ENCODE assay signal across 17 mouse cellular contexts in the genomic region with DNA sequence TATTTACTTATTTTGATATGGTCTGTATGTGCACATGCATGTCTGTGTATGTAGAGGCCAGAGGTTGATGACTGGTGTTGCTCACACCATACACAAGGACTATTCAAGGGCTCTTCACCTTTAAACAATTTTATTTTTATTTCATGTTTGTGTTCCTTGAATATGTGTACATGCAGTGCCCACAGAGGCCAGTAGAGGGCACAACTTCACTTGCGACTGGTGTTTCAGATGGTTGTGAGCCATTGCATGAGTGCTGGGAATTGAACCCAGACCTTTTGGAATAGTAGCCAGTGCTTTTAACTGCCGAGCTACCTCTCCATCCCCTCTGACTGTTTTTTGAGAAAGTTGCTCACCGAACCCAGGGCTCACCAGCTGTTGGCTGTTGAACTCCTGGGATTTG. TPM values are rescaled to one million over a fixed set of nuclear protein-coding genes. Genes with fewer than 3 reads are reported as not detected.
DNase-seq lines count a peak whose midpoint lies in the region; ATAC-seq and TF ChIP-seq lines count a peak whose summit lies in the region.
"Had no signal": no experiment of that assay in that cellular context is flagged by ENCODE, and none has a peak within 500 bp of the region (broad histone marks: within the 10 kb centered on the region; RNA-seq: fewer than 3 reads in every experiment).

No protein-coding gene starts in this region.

- no peak for TF ChIP-seq POLR2A in bone marrow macrophage, adult 2 months (IDR thresholded peaks at IDR 0.05; ENCODE audit: borderline replicate concordance, low read depth, low read length)

- peak; percentile 44 for TF ChIP-seq CTCF in gastrocnemius, adult 2 months (IDR thresholded peaks at IDR 0.05)
- TF ChIP-seq CTCF in midbrain, postnatal 0 days (IDR thresholded peaks at IDR 0.05) = peak; percentile 49
- peak; percentile 38; the same call in 1 of the 2 replicates for TF ChIP-seq CTCF in bone marrow macrophage, adult 2 months (IDR thresholded peaks at IDR 0.05; ENCODE audit: low read depth, low read length)

- peak overlapping the region; percentile 24; the same call in 1 of the 2 replicates for H3K27ac ChIP-seq in gastrocnemius, adult 2 months
- no peak overlapping the region for H3K27ac ChIP-seq in midbrain, postnatal 0 days (ENCODE audit: low read depth, low read length)
- H3K27ac ChIP-seq in midbrain, embryonic 10.5 days (replicated peaks) = no peak overlapping the region
- H3K27ac ChIP-seq in bone marrow macrophage, adult 2 months (ENCODE audit: insufficient read depth, low read depth, low read length) = no peak overlapping the region
- H3K27ac ChIP-seq: embryonic facial prominence, embryonic 13.5 days; forebrain, embryonic 15.5 days; intestine, embryonic 15.5 days had no signal

- no peak for DNase-seq in gastrocnemius, adult 2 months
- no peak for DNase-seq in gastrocnemius, postnatal 10 days
- DNase-seq in midbrain, postnatal 0 days (ENCODE audit: low spot score) = no peak
- no peak for DNase-seq in midbrain, embryonic 10.5 days (ENCODE audit: low spot score)
- peak; percentile 23 for DNase-seq in splenic B cell, adult 2 months (ENCODE audit: low read depth, low spot score)
- no peak for DNase-seq in cerebellum, adult 18-20 months
- DNase-seq: cerebellum, postnatal 10 days; gastrocnemius, postnatal 36 days; heart, postnatal 10 days; lung, postnatal 4 days; right cerebral cortex, postnatal 14 days had no signal

- no peak for ATAC-seq in midbrain, postnatal 0 days (ENCODE audit: low FRiP score)
- no peak for ATAC-seq in monocyte, adult 5-6 weeks (replicated peaks; ENCODE audit: insufficient number of reproducible peaks, low FRiP score, low TSS enrichment, poor library complexity, severe bottlenecking)
- ATAC-seq: forebrain, embryonic 15.5 days; intestine, embryonic 15.5 days; midbrain, embryonic 16.5 days had no signal

- WGBS in midbrain, postnatal 0 days = 95% methylated on average over 3 of the region's 3 CpGs
- 91% methylated on average over 3 of the region's 3 CpGs for WGBS in midbrain, embryonic 10.5 days

- no peaks in the 10 kb centered on the region for H3K36me3 ChIP-seq in midbrain, postnatal 0 days (ENCODE audit: insufficient read depth, low read length)
- H3K36me3 ChIP-seq in midbrain, embryonic 10.5 days = no peaks in the 10 kb centered on the region
- no peaks in the 10 kb centered on the region for H3K36me3 ChIP-seq in splenic B cell, adult 2 months (ENCODE audit: control insufficient read depth, insufficient read depth, low read length, poor library complexity, severe bottlenecking)
- H3K36me3 ChIP-seq: embryonic facial prominence, embryonic 13.5 days; forebrain, embryonic 15.5 days; intestine, embryonic 15.5 days had no signal

- no peak overlapping the region for H3K9ac ChIP-seq in midbrain, postnatal 0 days (replicated peaks; ENCODE audit: low read length, poor library complexity, severe bottlenecking)
- H3K9ac ChIP-seq: embryonic facial prominence, embryonic 13.5 days; forebrain, embryonic 15.5 days; intestine, embryonic 15.5 days had no signal

- H3K4me2 ChIP-seq in midbrain, postnatal 0 days (ENCODE audit: low read depth, low read length, poor library complexity, severe bottlenecking) = no peak overlapping the region
- H3K4me2 ChIP-seq: embryonic facial prominence, embryonic 13.5 days; forebrain, embryonic 15.5 days; intestine, embryonic 15.5 days had no signal

- H3K9me3 ChIP-seq in midbrain, postnatal 0 days (ENCODE audit: low read length) = no peaks in the 10 kb centered on the region
- 0 out of 2 replicates have a peak, but pooled peaks cover 4% of the 10 kb centered on the region for H3K9me3 ChIP-seq in midbrain, embryonic 10.5 days (replicated peaks)
- H3K9me3 ChIP-seq: embryonic facial prominence, embryonic 13.5 days; forebrain, embryonic 15.5 days; intestine, embryonic 15.5 days had no signal

- intact Hi-C loops in gastrocnemius, adult 2 months (cut with DNase I) = no loop called here

- no peak overlapping the region for H3K4me3 ChIP-seq in gastrocnemius, adult 2 months
- H3K4me3 ChIP-seq in midbrain, postnatal 0 days (ENCODE audit: low read depth, low read length) = no peak overlapping the region
- H3K4me3 ChIP-seq in midbrain, embryonic 10.5 days = no peak overlapping the region
- H3K4me3 ChIP-seq in bone marrow macrophage, adult 2 months (ENCODE audit: insufficient read depth, low read length) = no peak overlapping the region
- H3K4me3 ChIP-seq: embryonic facial prominence, embryonic 13.5 days; forebrain, embryonic 15.5 days; intestine, embryonic 15.5 days had no signal

- no peaks in the 10 kb centered on the region for H3K27me3 ChIP-seq in midbrain, postnatal 0 days (ENCODE audit: insufficient read depth, low read length)
- H3K27me3 ChIP-seq in midbrain, embryonic 10.5 days (ENCODE audit: low read depth, poor library complexity, severe bottlenecking) = no peaks in the 10 kb centered on the region
- H3K27me3 ChIP-seq in splenic B cell, adult 2 months (ENCODE audit: control insufficient read depth, insufficient read depth, low read length, poor library complexity, severe bottlenecking) = no peaks in the 10 kb centered on the region
- H3K27me3 ChIP-seq: embryonic facial prominence, embryonic 13.5 days; forebrain, embryonic 15.5 days; intestine, embryonic 15.5 days had no signal

- H3K4me1 ChIP-seq in midbrain, postnatal 0 days (ENCODE audit: insufficient read depth, low read length) = peaks cover 3% of the 10 kb centered on the region; the same call in 1 of the 2 replicates
- H3K4me1 ChIP-seq in midbrain, embryonic 10.5 days = peaks cover 35% of the 10 kb centered on the region
- H3K4me1 ChIP-seq in bone marrow macrophage, adult 2 months (ENCODE audit: control insufficient read depth, insufficient read depth, low read length) = peaks cover 19% of the 10 kb centered on the region

RNA-seq across cellular contexts. Expression of a gene that starts 8.0 kb away (rescaled TPM):
- total RNA-seq in gastrocnemius, adult 2 months (2021) = 10 to 100 TPM; 10.7 to 15.8 TPM
- total RNA-seq in gastrocnemius, postnatal 10 days (2021) = 10 to 100 TPM; 39.9 to 51.8 TPM
- total RNA-seq in midbrain, postnatal 0 days (2014; rRNA removed) = 47.8 and 51.5 TPM in 2 replicates
- polyA plus RNA-seq in midbrain, postnatal 0 days (2015; fragmentation: Nextera tagmentation; extraction: Ambion mirVana) = 34.1 and 35.4 TPM in 2 replicates
- 28.1 and 31.7 TPM in 2 replicates for polyA plus RNA-seq in midbrain, embryonic 10.5 days (2016; fragmentation: Nextera tagmentation; extraction: Ambion mirVana)
- 21.0 and 26.1 TPM in 2 replicates for polyA plus RNA-seq in bone marrow macrophage, adult 2 months (2012; ENCODE audit: insufficient read depth, insufficient read length, missing spikeins)
- 129 to 134 TPM (median 132 TPM) in 3 replicates for total RNA-seq in monocyte, adult 5-6 weeks (2017)
